Mouse (Mus musculus) small intestine, adult 2 months (tissue): Measurements from ENCODE around the gene Ggt5. TPM values are rescaled to one million over a fixed set of nuclear protein-coding genes. Genes with fewer than 3 reads are reported as not detected.

Source experiments
- H3K27ac ChIP-seq: fragments of 200-500 bp; 2 replicates; pipeline ENCODE4 v1.5.1; 2012; ENCODE audit warnings: low read depth, low read length, control low read depth, inconsistent platforms; ENCODE audit not compliant: insufficient read depth
- H3K27me3 ChIP-seq: fragments of 200-500 bp; 2 replicates; pipeline ENCODE4 v1.6.1; 2012; ENCODE audit warnings: mild to moderate bottlenecking, moderate library complexity, low read length, inconsistent platforms; ENCODE audit not compliant: control insufficient read depth, insufficient read depth
- H3K36me3 ChIP-seq: fragments of 200-500 bp; 2 replicates; pipeline ENCODE4 v1.6.1; 2012; ENCODE audit warnings: mild to moderate bottlenecking, low read length, control low read depth, inconsistent platforms; ENCODE audit not compliant: control insufficient read depth, insufficient read depth
- H3K4me1 ChIP-seq: fragments of 200-500 bp; 2 replicates; pipeline ENCODE4 v1.6.1; 2012; ENCODE audit warnings: low read length, inconsistent platforms, mixed read lengths; ENCODE audit not compliant: control insufficient read depth, insufficient read depth, insufficient read length
- H3K4me3 ChIP-seq: fragments of 200-500 bp; 2 replicates; pipeline ENCODE4 v1.5.1; 2012; ENCODE audit warnings: low read depth, mild to moderate bottlenecking, control low read depth, inconsistent platforms, low read length, moderate library complexity
- CTCF ChIP-seq: fragments of 200-500 bp; IDR thresholded peaks from 2 replicates; pipeline ENCODE4 v1.5.1; 2012; ENCODE audit warnings: low read depth, mild to moderate bottlenecking, control low read depth, inconsistent platforms, low read length, moderate library complexity, mixed read lengths; ENCODE audit not compliant: insufficient replicate concordance, insufficient read length; ENCODE audit errors: extremely low read depth
- POLR2A ChIP-seq: fragments of 200-500 bp; IDR thresholded peaks from 2 replicates; pipeline ENCODE4 v1.6.1; 2012; ENCODE audit warnings: low read depth, mild to moderate bottlenecking, control low read depth, inconsistent platforms, low read length, moderate library complexity
- WGBS: fragments of 180-500 bp; shearing (Covaris S2); methylation state at CpG from one replicate; pipeline ENCODE4 v1.1.7; 2018; 5-methylcytosine and 5-hydroxymethylcytosine counted together
- polyA plus RNA-seq: library from polyadenylated mRNA; depleted of rRNA; stranded (reverse); fragments of >200 nt; gene quantifications from 2 replicates; pipeline ENCODE4 v1.2.3, GENCODE M21; 2012

The Ggt5 gene
- polyA plus RNA-seq, 1 experiment: 27.0 TPM

DNA sequence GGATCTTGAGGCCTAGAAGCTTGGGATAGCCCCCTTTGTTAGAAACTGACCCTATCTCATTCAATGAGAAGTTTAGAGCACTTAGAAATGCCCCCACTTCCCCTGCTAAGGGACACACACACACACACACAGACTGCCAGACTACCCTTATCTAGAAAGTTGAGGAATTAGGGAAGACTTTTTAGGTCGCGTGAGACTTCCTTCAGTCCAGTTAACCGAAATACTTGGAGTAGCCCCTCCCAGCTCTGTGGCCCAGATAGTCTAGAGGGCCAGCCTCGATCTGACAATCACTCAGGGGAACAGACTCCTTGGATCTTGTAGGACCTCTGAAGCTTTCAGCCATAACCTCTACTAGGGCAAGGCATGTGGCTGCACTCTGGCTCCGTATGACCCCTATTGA lies 21.1 kb upstream of the Ggt5 start:
- Histone ChIP-seq H3K27me3 (no peaks in the 10 kb centered on the region), H3K4me3 (peak overlapping the region; percentile 53), H3K36me3 (peaks cover 5% of the 10 kb centered on the region), H3K4me1 (peaks cover 6% of the 10 kb centered on the region), H3K27ac (no peak overlapping the region)
- 61% methylated on average over 5 of the region's 5 CpGs for WGBS
- TF ChIP-seq POLR2A (no peak), CTCF (no peak)

DNA sequence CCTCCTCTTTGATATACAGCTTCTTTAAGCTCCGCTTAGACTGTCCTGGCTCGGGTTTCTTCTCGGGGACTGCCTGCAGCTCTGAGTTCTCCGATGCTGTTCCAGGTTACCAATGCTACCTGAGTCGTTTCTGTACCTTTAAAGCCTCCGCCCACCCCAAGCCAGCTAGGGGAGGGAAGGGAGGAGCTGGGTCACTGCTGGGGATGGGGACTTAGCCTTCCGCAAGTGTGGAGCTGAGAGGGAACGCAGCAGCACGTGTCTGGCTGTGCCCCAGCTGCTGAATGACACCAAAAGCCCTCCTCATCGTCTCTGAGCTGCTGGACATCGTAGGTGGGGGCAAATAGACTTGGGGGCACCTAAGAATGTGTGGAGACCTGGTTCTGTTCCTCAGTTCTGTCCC lies 20.7 kb upstream of the Ggt5 start:
- peak overlapping the region; percentile 53 for H3K4me3 ChIP-seq
- no peak overlapping the region for H3K27ac ChIP-seq
- no peaks in the 10 kb centered on the region for H3K27me3 ChIP-seq
- peaks cover 7% of the 10 kb centered on the region for H3K36me3 ChIP-seq
- no peak for TF ChIP-seq POLR2A
- TF ChIP-seq CTCF: no peak
- 27% methylated on average over 11 of the region's 11 CpGs for WGBS
- peaks cover 6% of the 10 kb centered on the region for H3K4me1 ChIP-seq

DNA sequence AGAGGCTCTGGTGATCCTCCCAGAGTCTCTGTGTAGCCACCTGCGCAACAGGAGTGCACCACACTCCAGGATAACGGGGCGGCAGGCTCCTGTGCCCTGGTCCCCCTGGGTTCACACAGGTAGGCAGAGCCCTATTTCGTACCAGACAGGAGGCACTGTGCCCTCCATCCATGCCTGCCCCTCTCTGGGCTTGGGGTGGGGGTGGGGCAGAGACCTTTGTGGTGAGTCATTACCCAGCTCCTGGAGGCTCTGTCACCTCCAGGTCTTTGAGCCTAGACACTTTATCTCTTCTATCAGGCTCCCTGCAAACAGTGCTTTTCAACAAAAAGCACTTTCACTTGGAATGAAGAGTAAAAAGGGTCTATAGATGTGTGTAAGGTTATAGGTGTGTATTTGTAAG lies 20.3 kb upstream of the Ggt5 start:
- peak overlapping the region; percentile 53 for H3K4me3 ChIP-seq
- H3K27me3 ChIP-seq: no peaks in the 10 kb centered on the region
- H3K36me3 ChIP-seq: peaks cover 9% of the 10 kb centered on the region
- WGBS: 42% methylated on average over 4 of the region's 4 CpGs
- no peak for TF ChIP-seq CTCF
- no peak for TF ChIP-seq POLR2A
- H3K27ac ChIP-seq: no peak overlapping the region
- H3K4me1 ChIP-seq: peaks cover 3% of the 10 kb centered on the region

DNA sequence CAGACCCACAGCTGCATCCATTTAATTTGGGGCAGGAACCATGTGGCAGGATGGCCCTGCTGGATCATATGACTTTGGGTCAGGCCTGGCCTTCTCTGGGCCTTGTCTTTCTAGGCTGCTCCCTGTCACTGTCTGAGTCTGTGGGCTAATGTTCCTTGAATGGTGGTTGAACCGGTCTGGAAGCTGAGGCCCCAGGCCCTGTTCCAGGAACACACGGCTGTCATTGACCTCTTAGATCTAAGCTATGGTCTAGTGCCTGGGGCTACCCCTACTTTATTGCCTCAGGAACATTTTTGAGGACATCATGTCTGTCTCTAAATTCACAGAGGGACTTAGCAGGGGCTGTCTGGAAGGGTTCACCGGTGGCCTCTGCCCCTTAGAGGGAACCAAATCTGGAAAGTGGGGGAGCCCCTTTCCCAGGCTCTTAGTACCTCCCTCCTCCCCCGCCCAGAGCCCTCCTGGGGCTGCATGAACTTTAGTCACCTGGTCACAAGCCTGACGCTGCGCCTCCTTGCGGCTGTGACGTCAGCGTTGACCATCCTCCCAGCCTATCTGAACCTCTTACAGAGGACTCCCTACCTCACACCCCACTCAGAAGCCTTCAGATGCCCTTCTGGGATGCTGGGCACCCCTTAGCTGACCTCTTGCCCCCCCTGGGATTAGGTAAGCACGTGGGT lies 18.0 kb upstream of the Ggt5 start:
- H3K36me3 ChIP-seq: peaks cover 20% of the 10 kb centered on the region
- WGBS: 44% methylated on average over 10 of the region's 10 CpGs
- no peak overlapping the region for H3K27ac ChIP-seq
- H3K4me1 ChIP-seq: no peaks in the 10 kb centered on the region; the same call in 1 of the 2 replicates
- TF ChIP-seq POLR2A: no peak
- TF ChIP-seq CTCF: no peak
- H3K27me3 ChIP-seq: no peaks in the 10 kb centered on the region
- H3K4me3 ChIP-seq: no peak overlapping the region

DNA sequence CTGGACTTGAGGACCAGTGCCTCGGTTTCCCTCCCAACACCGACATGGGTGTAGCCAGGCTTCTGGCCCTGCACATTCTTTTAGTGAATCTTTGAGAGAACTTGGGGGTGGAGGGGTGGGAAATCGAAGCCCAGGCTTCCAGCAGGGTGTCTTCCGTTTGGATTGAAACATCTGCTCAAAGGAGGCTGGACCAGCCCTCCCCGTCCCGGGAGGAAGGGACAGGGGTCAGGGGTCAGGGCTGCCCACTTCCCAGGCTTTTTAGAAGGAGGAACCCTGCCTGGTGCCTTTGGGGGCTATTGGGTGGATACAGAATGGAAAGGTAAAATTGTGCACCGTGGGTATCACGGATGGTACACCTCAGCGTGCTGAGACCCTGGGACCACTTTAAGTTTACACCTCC lies 17.2 kb upstream of the Ggt5 start:
- Histone ChIP-seq H3K36me3 (peaks cover 23% of the 10 kb centered on the region), H3K27me3 (no peaks in the 10 kb centered on the region), H3K4me3 (no peak overlapping the region), H3K27ac (no peak overlapping the region), H3K4me1 (no peaks in the 10 kb centered on the region; the same call in 1 of the 2 replicates)
- WGBS: 57% methylated on average over 9 of the region's 9 CpGs
- TF ChIP-seq POLR2A: no peak
- no peak for TF ChIP-seq CTCF

DNA sequence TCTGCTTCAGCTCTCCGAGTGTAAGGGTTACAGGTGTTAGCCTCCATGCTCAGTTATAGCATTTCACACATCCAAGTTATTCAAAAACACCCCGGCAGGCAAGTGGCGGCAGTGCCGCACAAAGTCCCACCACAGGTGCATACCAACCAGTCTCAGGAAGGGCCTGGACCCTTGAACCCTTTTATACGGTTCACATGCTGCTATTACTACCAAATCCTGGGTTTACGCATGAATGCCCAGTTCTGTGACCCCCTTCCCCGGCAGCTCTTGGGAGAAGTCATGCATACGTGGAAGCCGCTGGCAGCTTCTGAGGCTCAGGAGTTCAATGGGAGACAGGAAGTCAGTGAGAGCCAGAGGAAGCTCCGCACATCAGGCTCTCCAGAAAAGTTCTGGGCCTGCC lies 16.0 kb upstream of the Ggt5 start:
- Histone ChIP-seq H3K4me1 (no peaks in the 10 kb centered on the region; the same call in 1 of the 2 replicates), H3K27ac (no peak overlapping the region), H3K4me3 (no peak overlapping the region), H3K27me3 (no peaks in the 10 kb centered on the region), H3K36me3 (peaks cover 27% of the 10 kb centered on the region)
- TF ChIP-seq CTCF (no peak), POLR2A (no peak)
- 85% methylated on average over 10 of the region's 10 CpGs for WGBS

DNA sequence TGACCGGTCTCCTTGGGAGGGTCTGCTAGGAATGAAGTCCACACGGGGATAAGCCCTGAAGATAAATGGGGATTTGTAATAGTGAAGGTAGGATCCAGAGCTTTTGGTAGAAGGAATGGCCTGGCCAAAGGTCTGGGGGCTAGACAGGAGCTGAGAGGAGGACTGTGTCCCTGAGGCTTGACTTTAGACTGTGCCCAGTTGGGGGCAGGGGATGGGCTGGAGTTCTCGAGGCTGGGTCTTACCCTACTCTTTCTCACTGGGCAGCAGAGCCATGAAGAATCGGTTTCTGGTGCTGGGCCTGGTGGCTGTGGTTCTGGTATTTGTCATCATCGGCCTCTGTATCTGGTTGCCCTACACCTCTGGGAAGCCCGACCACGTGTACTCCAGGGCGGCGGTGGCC lies 15.2 kb upstream of the Ggt5 start:
- H3K36me3 ChIP-seq: peaks cover 27% of the 10 kb centered on the region
- WGBS: 84% methylated on average over 9 of the region's 9 CpGs
- H3K4me3 ChIP-seq: no peak overlapping the region
- no peak overlapping the region for H3K27ac ChIP-seq
- no peaks in the 10 kb centered on the region; the same call in 1 of the 2 replicates for H3K4me1 ChIP-seq
- H3K27me3 ChIP-seq: no peaks in the 10 kb centered on the region
- TF ChIP-seq CTCF: no peak
- no peak for TF ChIP-seq POLR2A
